Mouse (Mus musculus): ENCODE measurements around the gene Gm26897.

The Gm26897 gene

GRCm38 (mm10) chr5:111733851-111734250, at the start of gene Gm26897:
Gm26897 (plus strand) TSS chr5:111733924.
- DNase-seq, result no peak

DNA sequence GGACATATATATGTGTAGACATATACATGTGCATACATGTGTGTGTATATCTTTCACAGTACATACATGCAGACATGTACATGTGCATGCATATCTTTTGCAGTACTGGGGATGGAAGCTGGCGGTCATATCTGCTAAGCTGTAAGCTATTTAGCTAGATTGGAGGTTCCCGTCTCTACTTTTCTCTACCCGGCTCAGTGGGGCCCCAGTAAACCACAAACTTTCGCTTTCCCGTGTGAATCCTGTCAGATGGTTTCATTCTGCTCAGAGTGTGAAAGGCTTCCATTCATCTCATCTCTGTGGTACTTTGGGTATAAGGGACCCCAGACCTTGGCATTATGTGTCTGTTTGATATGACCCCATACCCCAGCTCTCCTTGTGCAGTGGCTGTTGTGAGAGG, 46.4 kb upstream of the Gm26897 start:
- DNase-seq, result no peak

GRCm38 (mm10) chr5:111688584-111688983, 45.1 kb upstream of the Gm26897 start:
- no peak for DNase-seq

DNA sequence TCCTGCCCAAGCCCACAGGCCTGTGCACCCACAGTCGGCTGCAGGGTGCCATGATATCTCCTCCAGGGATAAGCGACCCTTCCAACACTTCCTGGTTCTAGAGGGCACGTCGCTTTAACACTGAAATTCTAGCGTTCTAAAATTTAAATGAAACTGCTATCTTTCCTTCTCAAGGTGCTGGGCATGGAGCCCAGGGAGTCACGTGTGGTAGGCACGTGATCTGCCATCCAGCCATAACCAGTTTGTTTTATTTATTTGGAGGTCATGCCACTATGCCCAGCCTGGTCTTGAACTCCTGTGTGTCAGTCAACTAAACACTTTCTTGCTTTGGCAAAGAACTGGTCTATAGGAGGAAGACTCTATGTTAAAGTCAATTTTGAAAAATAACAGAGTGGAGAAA, 35.7 kb upstream of the Gm26897 start:
- no peak for DNase-seq

- DNase-seq, result no peak
Measured at GRCm38 (mm10) chr5:111699711-111700303, 33.9 kb upstream of the Gm26897 start.

DNA sequence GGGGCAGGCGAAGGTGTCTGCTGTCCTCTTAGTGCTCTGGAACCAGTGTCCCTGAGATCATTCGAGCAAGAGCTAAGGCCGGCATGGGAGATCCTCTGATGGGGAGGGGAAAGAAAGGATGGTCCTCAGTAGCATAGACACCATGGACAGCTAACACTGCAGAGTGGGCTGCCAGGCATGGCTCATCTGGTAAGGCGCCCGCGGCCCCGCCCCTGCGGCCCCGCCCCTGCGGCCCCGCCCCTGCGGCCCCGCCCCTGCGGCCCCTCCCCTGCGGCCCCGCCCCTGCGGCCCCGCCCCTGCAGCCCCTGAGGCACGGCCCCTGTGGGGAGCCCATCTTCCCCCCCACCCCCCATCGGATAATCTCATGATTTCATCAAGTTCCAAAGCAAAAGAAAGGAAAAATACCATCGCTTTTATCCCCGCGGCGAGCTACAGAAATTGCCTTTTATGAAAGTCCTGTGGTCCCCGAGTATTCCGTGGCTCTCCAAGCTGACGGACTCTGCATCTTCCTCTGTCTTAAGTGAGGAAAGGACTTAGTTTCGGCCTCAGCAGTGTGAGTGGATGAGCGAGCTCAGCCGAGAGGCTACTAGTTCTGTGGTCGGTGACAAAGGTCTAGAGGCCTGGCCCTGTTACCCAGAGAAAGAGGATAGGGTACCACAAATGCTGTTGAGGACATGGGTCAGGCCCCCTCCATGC, 31.9 kb upstream of the Gm26897 start:
- no peak for DNase-seq

DNA sequence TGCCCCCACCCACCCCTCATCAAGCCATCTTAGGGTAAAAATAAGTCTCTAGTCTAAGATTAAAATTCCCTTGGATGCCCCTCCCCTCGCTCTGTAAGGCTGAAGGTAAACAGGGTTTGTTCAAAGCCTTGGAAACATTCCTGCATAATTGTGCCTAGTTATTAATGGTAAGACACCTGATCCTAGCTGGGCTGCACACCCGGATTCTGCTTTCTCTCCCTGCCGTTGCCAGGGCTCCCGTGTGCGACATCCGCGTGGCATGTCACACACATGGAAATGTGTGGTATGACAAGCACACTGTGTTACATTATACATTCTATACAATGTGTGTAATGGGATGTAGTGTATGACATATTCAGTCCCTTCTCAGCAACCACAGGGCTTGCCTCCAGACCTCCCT, 30.1 kb upstream of the Gm26897 start:
- DNase-seq, result no peak

DNA sequence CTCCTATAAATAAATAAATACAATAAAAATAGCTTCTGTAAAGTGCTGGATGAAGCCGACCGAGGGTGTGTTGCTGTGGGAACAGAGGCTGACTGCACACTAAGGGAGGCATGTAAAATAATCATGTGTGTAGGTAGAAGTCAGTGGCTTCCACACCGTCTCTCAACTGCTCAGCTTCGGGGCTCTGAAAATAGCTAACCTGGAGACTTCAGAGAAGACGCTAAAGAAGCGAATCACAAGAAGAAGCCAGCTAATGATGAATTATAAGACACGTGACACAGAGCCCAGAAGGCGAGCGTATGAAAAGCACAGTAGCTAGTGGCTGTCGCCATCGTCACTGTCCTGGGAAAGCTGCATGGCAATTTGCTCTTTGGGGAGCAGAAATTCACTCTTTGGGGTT, 29.4 kb upstream of the Gm26897 start:
- DNase-seq, result no peak

- no peak for DNase-seq
Measured at GRCm38 (mm10) chr5:111709195-111709901, 24.4 kb upstream of the Gm26897 start.

- DNase-seq, result no peak
Measured at GRCm38 (mm10) chr5:111719018-111719417, 14.7 kb upstream of the Gm26897 start.

DNA sequence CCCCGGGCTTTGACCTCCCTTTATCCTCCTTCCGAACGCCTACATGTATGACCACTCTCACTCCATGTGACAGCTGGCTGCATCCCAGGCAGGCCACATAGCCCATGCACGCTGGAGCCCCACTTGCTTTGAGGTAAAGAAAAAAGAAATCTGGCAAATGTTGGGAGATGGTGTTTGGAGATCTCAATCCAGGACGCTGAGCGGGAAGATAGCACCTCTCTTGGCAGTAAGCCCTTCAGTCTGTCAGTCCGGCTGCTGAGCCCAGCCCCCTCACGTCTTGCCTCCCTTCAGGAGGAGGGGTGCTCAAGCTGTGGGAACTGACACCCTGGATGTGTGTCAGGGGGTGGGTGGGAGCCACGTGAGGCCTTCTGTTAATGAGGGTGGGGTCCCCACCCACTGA, 13.0 kb upstream of the Gm26897 start:
- DNase-seq, result no peak

GRCm38 (mm10) chr5:111724713-111725112, 9.0 kb upstream of the Gm26897 start:
- peak; percentile 17 for DNase-seq

- no peak for DNase-seq
Measured at GRCm38 (mm10) chr5:111725195-111725920, 8.4 kb upstream of the Gm26897 start.

DNA sequence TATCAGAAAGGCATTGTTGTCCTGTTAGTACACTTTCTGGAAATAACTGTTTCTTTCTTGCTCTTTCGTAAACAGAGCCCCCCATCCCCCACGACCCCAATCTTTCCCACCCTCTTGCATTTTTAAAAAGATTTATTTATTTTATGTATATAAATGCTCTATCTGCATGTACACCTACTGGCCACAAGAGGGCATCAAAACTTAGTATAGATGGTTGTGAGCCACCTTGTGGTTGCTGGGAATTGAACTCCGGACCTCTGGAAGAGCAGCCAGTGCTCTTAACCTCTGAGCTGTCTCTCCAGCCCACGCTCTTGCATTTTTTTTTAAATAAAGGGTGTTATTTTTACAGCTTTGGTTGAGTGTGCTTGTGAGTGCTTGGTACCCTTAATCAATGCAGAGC, 5.3 kb upstream of the Gm26897 start:
- no peak for DNase-seq

DNA sequence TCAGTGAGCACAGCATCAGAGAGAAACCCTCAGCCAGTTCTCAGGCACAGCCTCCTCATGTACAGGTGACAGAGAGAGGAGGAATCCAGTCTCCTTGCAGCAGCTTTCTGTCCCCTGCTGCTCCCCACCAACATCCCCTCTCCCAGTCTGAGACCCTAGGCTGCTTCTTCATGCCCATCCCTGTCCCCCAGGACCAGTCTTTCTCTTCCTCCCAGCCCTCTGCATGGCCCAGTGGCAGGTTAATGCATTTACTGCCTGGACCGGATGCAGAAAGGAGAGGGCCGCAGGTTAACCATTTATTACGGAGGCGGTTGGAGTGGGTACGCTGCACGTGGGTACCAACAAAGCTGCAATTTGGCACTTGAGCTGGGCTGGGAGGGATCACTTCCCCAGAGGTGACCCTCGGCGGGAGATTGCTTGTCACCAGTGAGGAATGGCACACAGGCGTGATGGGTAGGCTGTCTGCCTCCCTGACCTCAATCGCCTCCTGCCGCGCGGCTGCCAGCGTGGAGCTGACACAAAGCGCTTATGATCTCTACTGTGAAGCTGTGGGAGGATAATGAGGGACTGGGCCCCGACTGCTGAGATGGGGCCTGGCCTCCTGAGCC, 3.1 kb upstream of the Gm26897 start:
- no peak for DNase-seq

DNA sequence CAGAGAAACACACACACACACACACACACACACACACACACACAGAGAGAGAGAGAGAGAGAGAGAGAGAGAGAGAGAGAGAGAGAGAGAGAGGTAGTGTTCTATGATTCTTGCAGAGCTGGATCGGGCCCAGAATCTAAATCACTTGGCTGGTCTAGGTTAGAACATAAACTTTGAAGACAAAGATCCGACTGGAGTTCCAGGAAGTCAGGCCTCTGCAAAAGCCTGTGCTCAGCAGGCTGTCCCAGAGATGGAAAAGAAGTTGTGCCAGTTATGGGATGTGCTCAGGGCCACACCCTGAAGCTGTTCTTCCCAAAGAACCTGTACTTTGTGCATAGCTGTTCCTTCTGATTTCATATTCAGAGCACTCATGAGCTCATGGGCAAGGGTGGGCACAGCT, 1.5 kb upstream of the Gm26897 start:
- no peak for DNase-seq

- DNase-seq, result no peak
Measured at GRCm38 (mm10) chr5:111739480-111739879, 5.8 kb downstream of the Gm26897 start.

DNA sequence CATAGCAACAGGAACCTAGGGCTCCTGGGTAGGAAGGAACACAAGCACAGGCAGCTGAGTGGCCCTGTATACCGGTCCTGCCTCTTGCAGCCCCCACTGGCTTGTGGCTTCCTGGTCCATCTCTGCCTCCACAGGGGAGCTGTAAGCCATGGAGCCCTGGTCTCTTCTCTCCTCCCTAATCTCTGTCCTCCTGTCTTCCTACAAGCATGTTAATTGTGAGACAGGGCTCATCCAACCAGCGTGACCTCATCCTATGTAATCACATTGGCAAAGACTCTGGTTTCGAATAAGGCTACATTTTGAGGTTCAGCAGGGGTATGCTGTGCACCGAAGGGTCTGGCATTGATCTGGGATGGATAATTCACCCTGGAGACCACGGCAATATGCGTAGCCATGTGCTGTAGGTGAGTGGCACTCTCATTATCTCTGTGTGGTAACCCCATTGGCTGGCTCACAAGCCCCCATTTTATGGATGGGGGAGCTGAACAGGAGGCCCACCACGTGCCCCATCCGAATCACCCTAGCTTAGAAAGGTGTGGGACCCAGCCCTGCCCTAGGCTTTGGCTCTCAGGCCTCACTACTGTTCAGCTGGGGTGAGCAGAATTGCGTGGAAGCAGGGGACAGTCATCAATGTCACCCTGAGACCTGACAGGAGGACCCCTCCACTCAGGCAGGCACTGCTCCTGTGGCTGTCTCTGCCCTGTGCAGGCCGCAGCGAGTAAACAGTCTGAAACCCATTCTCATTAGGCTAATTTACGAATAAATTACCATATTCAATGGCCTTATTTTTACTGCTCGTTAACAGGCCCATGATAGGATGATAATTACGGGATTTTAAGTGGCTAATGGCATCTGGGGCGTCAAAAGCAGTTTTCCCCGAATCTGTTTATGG, 6.9 kb downstream of the Gm26897 start:
- no peak for DNase-seq

DNA sequence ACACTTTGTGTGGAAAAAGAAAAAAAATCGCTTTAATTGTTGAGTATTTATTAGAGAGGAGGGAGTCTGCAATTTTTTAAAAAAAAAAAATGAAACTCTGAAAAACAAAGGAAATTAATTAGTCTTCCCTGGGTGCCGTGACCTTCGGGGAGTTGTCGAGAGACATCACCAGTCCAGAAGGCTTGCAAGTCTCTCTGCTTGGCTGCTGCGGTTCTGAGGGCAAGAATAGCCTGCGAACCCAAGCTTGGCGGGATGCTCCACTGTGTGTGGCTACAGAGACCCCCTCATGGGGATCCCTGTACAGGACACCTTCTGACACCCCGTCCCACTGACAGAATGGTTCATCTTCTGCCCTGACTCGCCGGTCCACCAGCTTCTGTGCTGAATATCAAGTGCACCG, 7.6 kb downstream of the Gm26897 start:
- DNase-seq, result no peak

- DNase-seq, result no peak
Measured at GRCm38 (mm10) chr5:111742290-111742898, 8.7 kb downstream of the Gm26897 start.

DNA sequence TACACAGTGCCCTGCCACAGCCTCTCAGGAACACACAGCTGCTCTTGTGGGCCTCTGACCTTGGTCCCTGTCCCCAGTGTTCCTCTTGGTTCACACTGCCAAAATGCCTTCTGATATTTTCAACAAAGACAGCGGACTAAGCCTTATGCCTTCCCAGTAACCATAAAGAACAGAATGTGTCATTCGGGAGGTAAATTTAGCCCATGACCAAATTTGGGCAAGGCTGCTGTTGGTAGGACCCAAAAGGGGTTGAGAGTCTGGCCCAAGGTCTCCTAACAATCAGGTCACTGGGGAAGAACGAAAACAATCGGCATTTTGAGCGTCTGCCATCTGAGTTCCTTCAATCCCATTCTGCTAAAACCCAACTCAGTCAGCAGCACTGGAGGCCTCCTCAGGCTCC, 15.9 kb downstream of the Gm26897 start:
- no peak for DNase-seq

- no peak for DNase-seq
Measured at GRCm38 (mm10) chr5:111750092-111750491, 16.4 kb downstream of the Gm26897 start.
